Mouse (Mus musculus): ENCODE results near the gene Gm5426. TPM values are rescaled to one million over a fixed set of nuclear protein-coding genes. Genes with fewer than 3 reads are reported as not detected.
"Not testable (repeated sequence)": the region's sequence is repeated elsewhere in the genome, so short reads cannot be mapped to it uniquely, and the experiment has no call there.

Gm5426 gene
- polyA plus RNA-seq, 1 experiment from 2014 or later, result not detected

GRCm38 (mm10) chr10:96131112-96131511, 5.3 kb upstream of the Gm5426 start:
- H3K4me3 ChIP-seq (ENCODE audit: low read length), result no peak overlapping the region
- no peaks in the 10 kb centered on the region for H3K27me3 ChIP-seq (ENCODE audit: insufficient read depth, low read length)
- no peaks in the 10 kb centered on the region for H3K4me1 ChIP-seq (ENCODE audit: insufficient read depth, low read length)
- H3K27ac ChIP-seq (ENCODE audit: low read length), result no peak overlapping the region
- H3K9ac ChIP-seq (replicated peaks; ENCODE audit: low read length), result no peak overlapping the region
- no peaks in the 10 kb centered on the region for H3K9me3 ChIP-seq (ENCODE audit: low read length)
- 86% methylated on average over 6 of the region's 6 CpGs for WGBS
- no peak overlapping the region for H3K4me2 ChIP-seq (replicated peaks; ENCODE audit: low read depth, low read length)
- H3K36me3 ChIP-seq (ENCODE audit: insufficient read depth, low read length), result no peaks in the 10 kb centered on the region
- ATAC-seq (ENCODE audit: low FRiP score, low TSS enrichment), result no peak

- peak; percentile 57; the same call in 1 of the 2 replicates for ATAC-seq (ENCODE audit: low FRiP score, low TSS enrichment)
- 20% methylated on average over 6 of the region's 6 CpGs for WGBS
- no peak overlapping the region for H3K4me2 ChIP-seq (replicated peaks; ENCODE audit: low read depth, low read length)
Measured at GRCm38 (mm10) chr10:96132161-96132560, 4.2 kb upstream of the Gm5426 start.

GRCm38 (mm10) chr10:96138585-96138984, 2.2 kb downstream of the Gm5426 start:
- Histone ChIP-seq H3K27me3 (ENCODE audit: insufficient read depth, low read length) (no peaks in the 10 kb centered on the region), H3K36me3 (ENCODE audit: insufficient read depth, low read length) (no peaks in the 10 kb centered on the region), H3K4me3 (ENCODE audit: low read length) (no peak overlapping the region), H3K9ac (replicated peaks; ENCODE audit: low read length) (no peak overlapping the region), H3K4me1 (ENCODE audit: insufficient read depth, low read length) (no peaks in the 10 kb centered on the region), H3K4me2 (replicated peaks; ENCODE audit: low read depth, low read length) (no peak overlapping the region), H3K9me3 (ENCODE audit: low read length) (no peaks in the 10 kb centered on the region), H3K27ac (ENCODE audit: low read length) (no peak overlapping the region)
- WGBS, result 90% methylated on average over 5 of the region's 5 CpGs
- no peak for ATAC-seq (ENCODE audit: low FRiP score, low TSS enrichment)

More at GRCm38 (mm10) chr10:96132161-96132560, 4.2 kb upstream of the Gm5426 start:
- no peaks in the 10 kb centered on the region for H3K36me3 ChIP-seq (ENCODE audit: insufficient read depth, low read length)
- H3K4me3 ChIP-seq (ENCODE audit: low read length), result no peak overlapping the region
- no peak overlapping the region for H3K27ac ChIP-seq (ENCODE audit: low read length)
- H3K27me3 ChIP-seq (ENCODE audit: insufficient read depth, low read length), result no peaks in the 10 kb centered on the region
- no peaks in the 10 kb centered on the region for H3K9me3 ChIP-seq (ENCODE audit: low read length)
- H3K4me1 ChIP-seq (ENCODE audit: insufficient read depth, low read length), result no peaks in the 10 kb centered on the region
- no peak overlapping the region for H3K9ac ChIP-seq (replicated peaks; ENCODE audit: low read length)

GRCm38 (mm10) chr10:96139274-96139673, 2.9 kb downstream of the Gm5426 start:
- not testable (repeated sequence) for H3K9me3 ChIP-seq (ENCODE audit: low read length); H3K4me1 ChIP-seq (ENCODE audit: insufficient read depth, low read length); H3K36me3 ChIP-seq (ENCODE audit: insufficient read depth, low read length); H3K27me3 ChIP-seq (ENCODE audit: insufficient read depth, low read length); H3K27ac ChIP-seq (ENCODE audit: low read length); H3K4me3 ChIP-seq (ENCODE audit: low read length); H3K9ac ChIP-seq (replicated peaks; ENCODE audit: low read length); H3K4me2 ChIP-seq (replicated peaks; ENCODE audit: low read depth, low read length); ATAC-seq (ENCODE audit: low FRiP score, low TSS enrichment)
- 93% methylated on average over 4 of the region's 4 CpGs for WGBS

DNA sequence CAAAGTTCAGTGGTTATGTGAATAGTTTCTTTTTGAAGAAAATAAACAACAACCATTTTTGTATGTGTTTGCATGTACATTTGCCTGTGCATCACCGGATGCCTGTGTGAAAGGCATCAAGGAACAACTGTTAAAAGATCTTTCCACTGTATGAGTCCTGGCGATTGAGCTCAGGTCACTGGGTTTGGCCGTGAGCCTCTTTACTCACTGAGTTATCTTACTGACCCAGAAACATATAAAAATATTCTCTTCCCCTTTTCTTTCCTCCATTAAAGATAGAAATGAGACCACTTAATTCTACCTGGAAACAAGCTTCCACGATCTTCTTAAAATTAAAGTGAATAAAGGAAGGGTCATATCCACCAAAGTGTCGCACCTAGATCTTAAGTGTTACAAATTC, 10.2 kb downstream of the Gm5426 start:
- ATAC-seq (ENCODE audit: low FRiP score, low TSS enrichment), result no peak
- Histone ChIP-seq H3K4me1 (ENCODE audit: insufficient read depth, low read length) (peaks cover 13% of the 10 kb centered on the region), H3K4me3 (ENCODE audit: low read length) (no peak overlapping the region), H3K36me3 (ENCODE audit: insufficient read depth, low read length) (no peaks in the 10 kb centered on the region), H3K9ac (replicated peaks; ENCODE audit: low read length) (no peak overlapping the region), H3K27ac (ENCODE audit: low read length) (no peak overlapping the region), H3K27me3 (ENCODE audit: insufficient read depth, low read length) (no peaks in the 10 kb centered on the region), H3K4me2 (replicated peaks; ENCODE audit: low read depth, low read length) (no peak overlapping the region), H3K9me3 (ENCODE audit: low read length) (no peaks in the 10 kb centered on the region)
- 89% methylated on average over 5 of the region's 5 CpGs for WGBS

GRCm38 (mm10) chr10:96148250-96148699, 11.9 kb downstream of the Gm5426 start:
- ATAC-seq (ENCODE audit: low FRiP score, low TSS enrichment), result peak; percentile 90
- no peaks in the 10 kb centered on the region for H3K36me3 ChIP-seq (ENCODE audit: insufficient read depth, low read length)
- no peaks in the 10 kb centered on the region for H3K27me3 ChIP-seq (ENCODE audit: insufficient read depth, low read length)
- H3K27ac ChIP-seq (ENCODE audit: low read length), result 0 out of 2 replicates have a peak overlapping the region, but pooled peaks have one; percentile 46
- no peak overlapping the region for H3K9ac ChIP-seq (replicated peaks; ENCODE audit: low read length)
- H3K4me3 ChIP-seq (ENCODE audit: low read length), result no peak overlapping the region
- peaks cover 13% of the 10 kb centered on the region for H3K4me1 ChIP-seq (ENCODE audit: insufficient read depth, low read length)
- no peaks in the 10 kb centered on the region for H3K9me3 ChIP-seq (ENCODE audit: low read length)
- 4% methylated on average over 10 of the region's 10 CpGs for WGBS
- H3K4me2 ChIP-seq (replicated peaks; ENCODE audit: low read depth, low read length), result peak overlapping the region; percentile 23; the same call in 1 of the 2 replicates

- Histone ChIP-seq H3K4me3 (ENCODE audit: low read length) (no peak overlapping the region), H3K27ac (ENCODE audit: low read length) (no peak overlapping the region), H3K9ac (replicated peaks; ENCODE audit: low read length) (no peak overlapping the region), H3K9me3 (ENCODE audit: low read length) (no peaks in the 10 kb centered on the region), H3K27me3 (ENCODE audit: insufficient read depth, low read length) (no peaks in the 10 kb centered on the region), H3K4me1 (ENCODE audit: insufficient read depth, low read length) (peaks cover 13% of the 10 kb centered on the region), H3K4me2 (replicated peaks; ENCODE audit: low read depth, low read length) (no peak overlapping the region), H3K36me3 (ENCODE audit: insufficient read depth, low read length) (no peaks in the 10 kb centered on the region)
- 72% methylated on average over 12 of the region's 12 CpGs for WGBS
- ATAC-seq (ENCODE audit: low FRiP score, low TSS enrichment), result no peak
Measured at GRCm38 (mm10) chr10:96150401-96151116, 14.2 kb downstream of the Gm5426 start.

DNA sequence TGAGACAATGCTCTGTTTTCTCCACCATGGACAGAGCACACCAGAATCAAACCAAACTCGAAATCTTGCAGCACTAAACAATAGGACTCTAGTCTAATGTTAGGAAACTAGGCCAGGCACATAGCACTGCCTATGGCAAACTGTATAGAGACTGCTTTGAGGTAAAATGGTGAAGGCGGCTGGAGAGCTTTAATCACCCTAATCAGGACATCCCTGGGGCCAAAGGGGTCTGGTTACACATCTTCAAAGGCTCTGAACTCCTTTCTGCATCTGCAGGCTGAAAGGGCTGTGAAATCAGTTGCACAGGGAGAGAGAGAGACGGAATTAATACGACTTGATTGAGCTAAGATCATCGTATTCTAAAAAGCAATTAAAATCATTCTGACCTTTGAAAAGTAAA, 16.9 kb downstream of the Gm5426 start:
- no peak overlapping the region for H3K27ac ChIP-seq (ENCODE audit: low read length)
- no peak overlapping the region for H3K4me2 ChIP-seq (replicated peaks; ENCODE audit: low read depth, low read length)
- H3K36me3 ChIP-seq (ENCODE audit: insufficient read depth, low read length), result no peaks in the 10 kb centered on the region
- no peak overlapping the region for H3K9ac ChIP-seq (replicated peaks; ENCODE audit: low read length)
- H3K4me1 ChIP-seq (ENCODE audit: insufficient read depth, low read length), result peaks cover 7% of the 10 kb centered on the region
- no peaks in the 10 kb centered on the region for H3K27me3 ChIP-seq (ENCODE audit: insufficient read depth, low read length)
- H3K4me3 ChIP-seq (ENCODE audit: low read length), result no peak overlapping the region
- no peaks in the 10 kb centered on the region for H3K9me3 ChIP-seq (ENCODE audit: low read length)
- 22% methylated on average over 5 of the region's 5 CpGs for WGBS
- ATAC-seq (ENCODE audit: low FRiP score, low TSS enrichment), result no peak

DNA sequence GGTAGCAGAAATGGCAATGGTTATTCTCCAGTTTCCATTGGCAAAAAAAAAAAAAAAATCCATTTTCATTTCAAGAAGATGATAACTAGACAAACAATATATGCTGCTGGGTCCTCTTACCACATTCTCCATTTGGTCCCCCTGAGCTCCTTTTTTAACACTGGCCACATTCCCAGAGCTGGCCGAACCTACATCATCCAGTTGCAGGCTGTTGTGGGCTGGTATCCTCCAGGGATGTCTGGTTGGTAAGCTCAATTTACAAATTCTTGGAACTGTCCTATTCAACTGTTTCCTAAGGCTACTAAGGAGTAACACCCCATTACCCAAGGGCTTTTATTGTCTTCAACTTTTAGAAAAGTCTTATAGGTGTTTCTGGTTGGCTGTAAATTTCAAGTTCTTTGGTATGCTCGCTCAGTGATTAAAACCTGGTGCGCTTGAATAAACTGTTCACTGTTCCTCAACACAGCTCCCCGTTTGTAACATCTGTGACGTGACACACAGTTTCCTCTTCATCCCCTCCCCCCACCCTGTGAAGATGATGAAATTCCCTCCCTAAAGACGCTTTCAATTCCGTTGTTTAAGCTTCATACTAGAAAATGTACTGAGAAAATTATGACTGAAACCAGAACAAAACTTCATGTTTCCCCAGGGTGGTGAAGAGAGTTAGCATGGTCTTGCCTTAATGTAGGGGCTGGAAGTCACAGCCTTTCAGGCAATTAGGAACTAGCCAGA, 26.7 kb downstream of the Gm5426 start:
- no peak for ATAC-seq (ENCODE audit: low FRiP score, low TSS enrichment)
- H3K4me2 ChIP-seq (replicated peaks; ENCODE audit: low read depth, low read length), result no peak overlapping the region
- H3K27me3 ChIP-seq (ENCODE audit: insufficient read depth, low read length), result no peaks in the 10 kb centered on the region
- WGBS, result 73% methylated on average over 7 of the region's 7 CpGs
- no peak overlapping the region for H3K4me3 ChIP-seq (ENCODE audit: low read length)
- no peaks in the 10 kb centered on the region for H3K36me3 ChIP-seq (ENCODE audit: insufficient read depth, low read length)
- no peaks in the 10 kb centered on the region for H3K4me1 ChIP-seq (ENCODE audit: insufficient read depth, low read length)
- no peak overlapping the region for H3K27ac ChIP-seq (ENCODE audit: low read length)
- H3K9me3 ChIP-seq (ENCODE audit: low read length), result peaks cover 9% of the 10 kb centered on the region; the same call in 1 of the 2 replicates
- H3K9ac ChIP-seq (replicated peaks; ENCODE audit: low read length), result no peak overlapping the region

- WGBS, result 87% methylated on average over 4 of the region's 4 CpGs
- Histone ChIP-seq H3K27me3 (ENCODE audit: insufficient read depth, low read length) (no peaks in the 10 kb centered on the region), H3K4me3 (ENCODE audit: low read length) (no peak overlapping the region), H3K9ac (replicated peaks; ENCODE audit: low read length) (no peak overlapping the region), H3K4me1 (ENCODE audit: insufficient read depth, low read length) (no peaks in the 10 kb centered on the region), H3K9me3 (ENCODE audit: low read length) (peaks cover 9% of the 10 kb centered on the region; the same call in 1 of the 2 replicates), H3K27ac (ENCODE audit: low read length) (no peak overlapping the region), H3K4me2 (replicated peaks; ENCODE audit: low read depth, low read length) (no peak overlapping the region), H3K36me3 (ENCODE audit: insufficient read depth, low read length) (no peaks in the 10 kb centered on the region)
- no peak for ATAC-seq (ENCODE audit: low FRiP score, low TSS enrichment)
Measured at GRCm38 (mm10) chr10:96163791-96164190, 27.4 kb downstream of the Gm5426 start.

Measured in kidney, embryonic 16.5 days (tissue).